In the genomic region with DNA sequence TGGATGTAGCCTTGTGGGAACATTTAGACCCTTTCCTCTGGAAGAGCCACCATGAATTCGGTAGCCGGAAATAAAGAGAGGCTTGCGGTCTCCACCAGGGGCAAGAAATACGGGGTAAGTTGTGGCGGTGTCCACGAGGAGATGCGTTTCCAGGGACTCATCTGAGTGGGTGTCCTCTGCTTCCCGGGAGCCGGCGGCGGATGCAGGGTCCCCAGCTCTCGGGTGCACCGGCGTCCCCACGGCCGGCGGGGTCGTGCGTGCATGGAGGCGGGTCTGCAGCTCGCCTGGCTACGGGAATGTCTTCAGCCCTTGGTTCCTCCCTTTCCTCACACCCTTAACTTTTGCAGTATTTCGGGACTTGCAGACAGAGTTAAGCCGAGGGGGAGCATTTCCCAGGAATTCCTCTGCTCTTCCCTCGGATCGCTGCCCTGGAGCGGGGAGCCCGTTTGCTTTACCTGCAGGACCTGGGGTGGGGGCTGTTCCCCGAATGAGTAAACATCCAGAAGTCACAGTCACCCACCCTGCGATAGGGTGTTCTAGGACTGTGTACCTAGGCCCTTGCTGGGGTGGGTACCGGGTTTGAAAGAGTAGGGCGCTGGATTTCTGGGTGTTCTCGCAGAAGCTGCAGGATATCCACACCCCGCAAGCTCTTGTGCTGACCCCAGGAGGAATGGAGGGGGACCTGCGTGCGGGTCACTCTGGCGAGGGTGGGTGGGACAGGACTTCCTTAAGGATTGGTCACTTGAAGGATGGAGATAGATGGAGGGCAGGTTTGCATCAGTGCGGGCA, we compare ENCODE assay signal across 9 mouse cellular contexts. TPM values are rescaled to one million over a fixed set of nuclear protein-coding genes. Genes with fewer than 3 reads are reported as not detected.
A peak's percentile ranks its signal among the peaks of the same experiment; 100 is the strongest.
DNase-seq lines count a peak whose midpoint lies in the region; ATAC-seq and TF ChIP-seq lines count a peak whose summit lies in the region.
"Had no signal": no experiment of that assay in that cellular context is flagged by ENCODE, and none has a peak within 500 bp of the region (broad histone marks: within the 10 kb centered on the region; RNA-seq: fewer than 3 reads in every experiment).

No protein-coding gene starts in this region.

- no peak for TF ChIP-seq CTCF in gastrocnemius, adult 2 months (IDR thresholded peaks at IDR 0.05)

- peak; percentile 19 for DNase-seq in gastrocnemius, adult 2 months
- DNase-seq in gastrocnemius, adult 8-10 months (ENCODE audit: low spot score in 2 of 2) = no peak
- DNase-seq in NIH3T3 (ENCODE audit: low read depth) = peak; percentile 34
- DNase-seq in embryonic facial prominence, embryonic 10.5 days (ENCODE audit: low spot score) = peak; percentile 59
- DNase-seq in left cerebral cortex, postnatal 4 days = peak; percentile 25
- peak; percentile 52 for DNase-seq in neural tube, embryonic 11.5 days (ENCODE audit: low spot score)
- DNase-seq in natural killer cell, adult 2 months (ENCODE audit: low spot score in 2 of 2) = no peak

- peak overlapping the region; percentile 98 for H3K4me2 ChIP-seq in hindbrain, embryonic 13.5 days
- peak overlapping the region; percentile 99 for H3K4me2 ChIP-seq in neural tube, embryonic 11.5 days (ENCODE audit: low read depth)

- ATAC-seq in hindbrain, embryonic 13.5 days (ENCODE audit: low FRiP score) = peak; percentile 22
- ATAC-seq in neural tube, embryonic 11.5 days (ENCODE audit: insufficient read depth, low FRiP score, low TSS enrichment) = peak; percentile 10; the same call in 1 of the 2 replicates

- peak overlapping the region; percentile 94 for H3K9ac ChIP-seq in hindbrain, embryonic 13.5 days
- peak overlapping the region; percentile 69 for H3K9ac ChIP-seq in neural tube, embryonic 11.5 days (ENCODE audit: low read length)

- WGBS in embryonic facial prominence, embryonic 10.5 days = under 1% methylated on average over 38 of the region's 38 CpGs
- under 1% methylated on average over 37 of the region's 38 CpGs for WGBS in hindbrain, embryonic 13.5 days
- under 1% methylated on average over 38 of the region's 38 CpGs for WGBS in neural tube, embryonic 11.5 days

- peaks cover 53% of the 10 kb centered on the region for H3K4me1 ChIP-seq in embryonic facial prominence, embryonic 10.5 days
- H3K4me1 ChIP-seq in hindbrain, embryonic 13.5 days (replicated peaks) = peaks cover 42% of the 10 kb centered on the region
- H3K4me1 ChIP-seq in neural tube, embryonic 11.5 days (ENCODE audit: control insufficient read depth, insufficient read depth, low read length) = peaks cover 24% of the 10 kb centered on the region

- peak overlapping the region; percentile 75 for H3K4me3 ChIP-seq in gastrocnemius, adult 2 months
- H3K4me3 ChIP-seq in embryonic facial prominence, embryonic 10.5 days = peak overlapping the region; percentile 77
- peak overlapping the region; percentile 79 for H3K4me3 ChIP-seq in hindbrain, embryonic 13.5 days
- H3K4me3 ChIP-seq in neural tube, embryonic 11.5 days (ENCODE audit: low read depth, low read length) = peak overlapping the region; percentile 63

- peaks cover 50% of the 10 kb centered on the region for H3K27me3 ChIP-seq in embryonic facial prominence, embryonic 10.5 days (replicated peaks; ENCODE audit: low read depth, poor library complexity, severe bottlenecking)
- no peaks in the 10 kb centered on the region for H3K27me3 ChIP-seq in hindbrain, embryonic 13.5 days
- H3K27me3 ChIP-seq in neural tube, embryonic 11.5 days (ENCODE audit: control insufficient read depth, insufficient read depth, low read length) = peaks cover 11% of the 10 kb centered on the region
- H3K27me3 ChIP-seq: CH12.LX had no signal

- H3K36me3 ChIP-seq in embryonic facial prominence, embryonic 10.5 days (replicated peaks) = peaks cover 16% of the 10 kb centered on the region
- H3K36me3 ChIP-seq in hindbrain, embryonic 13.5 days = no peaks in the 10 kb centered on the region
- H3K36me3 ChIP-seq in neural tube, embryonic 11.5 days (ENCODE audit: control insufficient read depth, insufficient read depth, low read length) = no peaks in the 10 kb centered on the region

- intact Hi-C loops in gastrocnemius, adult 2 months (cut with DNase I) = loop anchor here (1.0 to 5.0 kb wide), 4 partner anchors 153 to 948 kb away; no protein-coding TSS in a partner anchor
- intact Hi-C loops in left cerebral cortex, postnatal 4 days (cut with DNase I) = loop anchor here (2.0 to 5.0 kb wide), 4 partner anchors 161 to 703 kb away; no protein-coding TSS in a partner anchor

- no peak overlapping the region for H3K27ac ChIP-seq in gastrocnemius, adult 2 months
- peak overlapping the region; percentile 85 for H3K27ac ChIP-seq in embryonic facial prominence, embryonic 10.5 days (replicated peaks)
- peak overlapping the region; percentile 94 for H3K27ac ChIP-seq in hindbrain, embryonic 13.5 days
- 0 out of 2 replicates have a peak overlapping the region, but pooled peaks have one; percentile 6 for H3K27ac ChIP-seq in neural tube, embryonic 11.5 days (ENCODE audit: low read depth, low read length)

- no peaks in the 10 kb centered on the region; the same call in 1 of the 2 replicates for H3K9me3 ChIP-seq in embryonic facial prominence, embryonic 10.5 days
- H3K9me3 ChIP-seq in hindbrain, embryonic 13.5 days = no peaks in the 10 kb centered on the region
- H3K9me3 ChIP-seq in neural tube, embryonic 11.5 days (ENCODE audit: control insufficient read depth, low read length) = no peaks in the 10 kb centered on the region

RNA-seq across cellular contexts. Expression of gene Kif26b, which starts 0.8 kb away (rescaled TPM):
- 1 to 10 TPM; 1.9 to 3.5 TPM for total RNA-seq in gastrocnemius, adult 2 months (2021)
- 1 to 10 TPM; 2.3 to 4.9 (median 2.6) TPM for total RNA-seq in gastrocnemius, adult 8-10 months (2022)
- polyA plus RNA-seq in embryonic facial prominence, embryonic 10.5 days (2016; fragmentation: Nextera tagmentation; extraction: Ambion mirVana) = 9.0 and 10.2 TPM in 2 replicates
- polyA plus RNA-seq in hindbrain, embryonic 13.5 days (2015; fragmentation: Nextera tagmentation; extraction: Ambion mirVana) = 8.7 and 9.3 TPM in 2 replicates
- 10 to 100 TPM; 44.1 to 49.3 TPM for total RNA-seq in left cerebral cortex, postnatal 4 days (2021)
- 6.5 and 8.4 TPM in 2 replicates for polyA plus RNA-seq in neural tube, embryonic 11.5 days (2014; fragmentation: Nextera tagmentation; extraction: Ambion mirVana)
- total RNA-seq: CH12.LX had no signal

Comparison
In these comparisons a context has a peak if more than half of its experiments do, and no peak if none do; other contexts are left out.
1. DNase-seq: peak in gastrocnemius, adult 2 months (single experiment), NIH3T3 (single experiment), embryonic facial prominence, embryonic 10.5 days (single experiment), left cerebral cortex, postnatal 4 days (single experiment) and neural tube, embryonic 11.5 days (single experiment); none in gastrocnemius, adult 8-10 months (0 of 2) and natural killer cell, adult 2 months (0 of 2).
2. RNA of gene Kif26b, which starts 0.8 kb away (total RNA-seq): 44.1 to 49.3 TPM in left cerebral cortex, postnatal 4 days; 1.9 to 3.5 TPM in gastrocnemius, adult 2 months and 2.3 to 4.9 TPM in gastrocnemius, adult 8-10 months; every median in the first group is over 4 times any median in the second.
3. Peak in every context shown above with its lines, with median percentiles within 50 percentile points of each other: H3K4me3 ChIP-seq.